Mouse (Mus musculus) hindbrain, embryonic 16.5 days (tissue): ENCODE results near the gene Olfr612. TPM values are rescaled to one million over a fixed set of nuclear protein-coding genes. Genes with fewer than 3 reads are reported as not detected.

Experiments
- microRNA-seq: library from miRNA; unstranded; fragments of <30 nt; microRNA quantifications from one replicate; pipeline ENCODE4, GENCODE M21; 2017
- polyA plus RNA-seq: library from polyadenylated mRNA; unstranded; fragments of >200 nt; fragmentation: Nextera tagmentation; extraction: Ambion mirVana; gene quantifications from 2 replicates; pipeline ENCODE4 v1.2.1, GENCODE M21; 2015

Olfr612 gene
- polyA plus RNA-seq, 1 experiment from 2014 or later: not detected

Small RNAs within 50 kb of the gene (microRNA-seq; reads per million reads assigned to microRNA genes)
- gene Gm26506: not detected

Other genes with a start within 250 kb of the Olfr612 start
- not detected in 2 replicates for gene Olfr596, start 237.1 kb downstream of the Olfr612 start, polyA plus RNA-seq
- gene Olfr597, start 226.4 kb downstream of the Olfr612 start, polyA plus RNA-seq: not detected in 2 replicates
- gene Olfr598, start 219.1 kb downstream of the Olfr612 start, polyA plus RNA-seq: not detected in 2 replicates
- gene Olfr599, start 206.8 kb downstream of the Olfr612 start, polyA plus RNA-seq: not detected in 2 replicates
- not detected in 2 replicates for gene Olfr600, start 193.0 kb downstream of the Olfr612 start, polyA plus RNA-seq
- not detected in 2 replicates for gene Olfr601, start 180.1 kb downstream of the Olfr612 start, polyA plus RNA-seq
- not detected in 2 replicates for gene Olfr603, start 156.5 kb downstream of the Olfr612 start, polyA plus RNA-seq
- not detected in 2 replicates for gene Usp17lc, start 127.6 kb downstream of the Olfr612 start, polyA plus RNA-seq
- gene Olfr605, start 97.3 kb downstream of the Olfr612 start, polyA plus RNA-seq: not detected in 2 replicates
- gene Olfr606, start 93.7 kb downstream of the Olfr612 start, polyA plus RNA-seq: not detected in 2 replicates
- not detected in 2 replicates for gene Olfr607, start 78.6 kb downstream of the Olfr612 start, polyA plus RNA-seq
- not detected in 2 replicates for gene Olfr608, start 72.8 kb downstream of the Olfr612 start, polyA plus RNA-seq
- not detected in 2 replicates for gene Olfr609, start 44.7 kb downstream of the Olfr612 start, polyA plus RNA-seq
- not detected in 2 replicates for gene Olfr610, start 30.6 kb downstream of the Olfr612 start, polyA plus RNA-seq
- not detected in 2 replicates for gene Olfr611, start 21.9 kb downstream of the Olfr612 start, polyA plus RNA-seq
- not detected in 2 replicates for gene Olfr613, start 5.4 kb upstream of the Olfr612 start, polyA plus RNA-seq
- not detected in 2 replicates for gene Olfr615, start 13.4 kb upstream of the Olfr612 start, polyA plus RNA-seq
- not detected in 2 replicates for gene Olfr616, start 26.4 kb upstream of the Olfr612 start, polyA plus RNA-seq
- gene Olfr617, start 30.3 kb upstream of the Olfr612 start, polyA plus RNA-seq: not detected in 2 replicates
- 0.16 TPM in 1 of 2 replicates, not detected in the other for gene Olfr618, start 47.4 kb upstream of the Olfr612 start, polyA plus RNA-seq
- gene Olfr619, start 57.9 kb upstream of the Olfr612 start, polyA plus RNA-seq: not detected in 2 replicates
- not detected in 2 replicates for gene Olfr620, start 69.8 kb upstream of the Olfr612 start, polyA plus RNA-seq
- not detected in 2 replicates for gene Olfr622, start 100.0 kb upstream of the Olfr612 start, polyA plus RNA-seq
- not detected in 2 replicates for gene Olfr623, start 121.0 kb upstream of the Olfr612 start, polyA plus RNA-seq
- gene Olfr624, start 128.5 kb upstream of the Olfr612 start, polyA plus RNA-seq: not detected in 2 replicates
- not detected in 2 replicates for gene Olfr625-ps1, start 140.0 kb upstream of the Olfr612 start, polyA plus RNA-seq
- gene Olfr243, start 172.0 kb upstream of the Olfr612 start, polyA plus RNA-seq: not detected in 2 replicates
- not detected in 2 replicates for gene Olfr628, start 187.7 kb upstream of the Olfr612 start, polyA plus RNA-seq
- gene Olfr629, start 202.2 kb upstream of the Olfr612 start, polyA plus RNA-seq: not detected in 2 replicates
- not detected in 2 replicates for gene Olfr630, start 214.6 kb upstream of the Olfr612 start, polyA plus RNA-seq
- gene Olfr69, start 228.9 kb upstream of the Olfr612 start, polyA plus RNA-seq: not detected in 2 replicates
- not detected in 2 replicates for gene Olfr68, start 237.0 kb upstream of the Olfr612 start, polyA plus RNA-seq
- not detected in 2 replicates for gene Olfr67, start 249.1 kb upstream of the Olfr612 start, polyA plus RNA-seq